Mouse (Mus musculus): Measurements from ENCODE around the gene Gtf2h2.
"Not testable (repeated sequence)": the region's sequence is repeated elsewhere in the genome, so short reads cannot be mapped to it uniquely, and the experiment has no call there.

Gene Gtf2h2

GRCm38 (mm10) chr13:100483610-100484009 lies 8.8 kb downstream of the Gtf2h2 start:
- DNase-seq, result no peak

GRCm38 (mm10) chr13:100463527-100464222 lies 28.7 kb downstream of the Gtf2h2 start:
- DNase-seq, result no peak

- DNase-seq, result no peak
Observed at GRCm38 (mm10) chr13:100461336-100461735, 31.0 kb downstream of the Gtf2h2 start.

- DNase-seq, result not testable (repeated sequence)
Observed at GRCm38 (mm10) chr13:100452415-100453127, 39.8 kb downstream of the Gtf2h2 start, which contains the start of gene Naip1. Gene Naip1 (minus strand): TSS chr13:100452869.

GRCm38 (mm10) chr13:100449495-100449894 lies 42.9 kb downstream of the Gtf2h2 start:
- DNase-seq, result no peak

- no peak for DNase-seq
Observed at GRCm38 (mm10) chr13:100440116-100440515, 52.3 kb downstream of the Gtf2h2 start.

- DNase-seq, result no peak
Observed at GRCm38 (mm10) chr13:100438701-100439100, 53.7 kb downstream of the Gtf2h2 start.

GRCm38 (mm10) chr13:100437322-100437825 lies 55.0 kb downstream of the Gtf2h2 start:
- no peak for DNase-seq

GRCm38 (mm10) chr13:100436556-100437163 lies 55.7 kb downstream of the Gtf2h2 start:
- DNase-seq, result not testable (repeated sequence)

GRCm38 (mm10) chr13:100419958-100420357 lies 72.4 kb downstream of the Gtf2h2 start:
- DNase-seq, result not testable (repeated sequence)

- DNase-seq, result no peak
Observed at GRCm38 (mm10) chr13:100414428-100414827, 78.0 kb downstream of the Gtf2h2 start.
